Mouse (Mus musculus): ENCODE data around the gene Vcl.

DNA sequence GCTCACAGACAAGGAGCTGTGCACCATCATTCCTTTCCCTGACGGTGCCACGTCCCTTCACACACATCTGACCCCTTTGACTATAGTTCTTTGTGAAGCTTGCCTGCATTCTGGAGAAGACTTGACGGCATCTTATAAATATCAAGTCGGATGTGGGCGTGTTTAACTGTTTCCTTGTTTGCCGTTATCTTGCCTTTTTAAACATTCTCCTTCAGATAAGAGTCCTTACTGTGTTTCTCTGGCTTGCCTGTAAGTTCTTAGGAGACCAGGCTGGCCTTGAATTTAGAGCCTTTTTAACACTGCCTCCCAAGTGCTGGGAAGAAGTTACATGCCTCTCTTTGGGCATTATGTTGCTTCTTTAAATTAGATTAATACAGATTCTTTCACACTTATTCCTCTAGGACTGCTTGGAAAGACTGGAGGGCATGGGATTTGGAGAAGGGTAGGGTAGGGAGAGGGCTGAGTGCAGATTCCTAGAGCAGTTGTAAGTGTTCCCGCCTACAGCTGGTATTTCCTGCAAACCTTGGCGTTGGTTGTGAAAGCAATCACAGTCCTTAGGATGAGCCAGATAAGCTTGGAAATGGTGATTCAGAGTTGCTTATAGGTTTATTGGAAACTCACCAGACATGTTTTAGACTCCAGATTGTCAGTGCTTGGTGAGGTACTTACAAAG, 136.4 kb downstream of the Vcl start:
- TF ChIP-seq POLR2A (IDR thresholded peaks at IDR 0.05; ENCODE audit: low read depth, low read length), result no peak
- TF ChIP-seq CTCF (conservative IDR thresholded peaks at IDR 0.05; ENCODE audit: insufficient read depth, insufficient read length, low read depth, low read length), result no peak

Measured in kidney, adult 2 months (tissue).